Mouse (Mus musculus) adipocyte (in vitro differentiated cells): ENCODE measurements at regions not wholly inside any gene's neighbourhood (a gene's known extent, or its start where the extent isn't known, plus 50 kb on each side); places are given as distances from the start of the nearest gene placed in this dataset.

Experiments
- DNase-seq: peaks from one replicate; pipeline ENCODE4 v3.0.0-alpha.2; 2016; ENCODE audit warnings: low spot score

DNA sequence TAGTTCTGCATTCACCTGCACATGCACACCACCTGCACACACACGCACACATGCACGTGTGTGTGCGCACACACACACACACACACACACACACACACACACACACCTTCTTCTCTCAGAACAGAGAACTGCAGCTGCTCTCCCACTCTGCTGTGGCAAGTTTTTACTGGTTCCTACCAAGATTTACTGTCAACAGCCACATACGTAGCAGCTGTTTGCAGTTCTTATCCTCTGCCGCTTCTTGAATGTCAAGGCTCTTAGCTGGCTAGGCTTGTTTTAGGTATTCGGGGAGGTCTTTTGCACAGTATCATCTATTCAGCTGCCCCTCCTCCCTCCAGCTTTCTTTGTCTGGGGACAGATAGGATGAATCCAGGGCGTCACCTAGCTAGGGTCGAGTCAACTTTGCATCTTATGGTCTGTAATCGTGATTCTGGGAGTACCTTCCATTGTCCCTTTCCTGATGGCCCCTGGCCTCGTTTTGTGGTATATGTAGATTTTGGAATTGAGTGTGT lies 64.3 kb upstream of the Ercc4 start:
- DNase-seq, result no peak

DNA sequence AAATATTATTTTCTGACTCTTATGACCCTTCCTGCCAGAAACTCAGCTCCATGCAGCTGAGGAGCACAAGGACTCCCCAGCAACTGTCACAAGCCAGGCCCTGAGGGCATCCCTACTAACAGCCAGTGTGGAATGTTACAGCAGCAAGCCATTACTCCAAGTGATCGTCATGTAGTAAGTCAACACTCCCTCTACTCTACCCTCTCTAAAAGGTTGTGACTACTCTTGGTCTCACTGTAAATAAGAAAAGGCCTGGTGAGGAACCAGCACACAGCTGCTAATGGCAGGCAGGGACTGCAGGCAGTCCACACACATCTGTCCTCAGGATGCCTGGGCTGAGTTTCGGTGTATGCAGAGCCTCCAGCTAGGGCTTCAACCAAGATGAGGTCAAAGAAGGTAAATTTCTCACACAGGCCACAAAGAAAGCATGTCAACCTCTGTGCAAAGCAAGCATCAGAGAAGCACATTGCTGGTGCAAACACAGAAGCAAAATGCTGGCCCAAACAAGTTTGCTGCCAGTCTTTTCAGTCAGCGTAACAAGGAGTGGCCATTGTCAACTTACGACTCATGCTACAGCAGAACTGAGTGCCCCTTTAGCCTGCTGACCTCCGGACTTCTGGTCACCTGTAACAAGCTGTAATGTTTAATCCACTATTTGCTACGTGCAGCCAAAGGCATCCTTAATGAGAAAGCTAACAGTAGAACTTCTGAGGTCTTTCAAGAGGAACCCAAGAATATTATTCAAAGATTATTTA lies 62.9 kb upstream of the Ercc4 start:
- no peak for DNase-seq

DNA sequence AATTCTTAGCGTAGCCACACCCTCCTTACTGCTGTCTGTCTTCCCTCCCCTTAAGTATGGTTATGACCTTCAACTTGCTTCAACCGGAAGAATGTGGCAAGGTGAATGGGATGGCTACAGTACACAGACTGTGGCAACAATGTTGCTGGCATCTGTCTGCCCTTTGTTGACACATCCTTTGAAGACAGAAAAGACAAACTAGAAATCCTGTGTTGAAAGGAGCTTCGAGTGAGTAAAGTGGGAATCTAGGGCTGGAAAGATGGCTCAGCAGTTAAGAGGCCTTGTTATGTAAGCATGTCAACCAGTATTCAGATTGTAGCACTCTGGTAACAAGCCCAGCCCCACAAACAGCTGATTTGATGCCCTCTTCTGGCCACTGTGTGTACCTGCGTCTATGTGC lies 60.2 kb upstream of the Ercc4 start:
- no peak for DNase-seq

DNA sequence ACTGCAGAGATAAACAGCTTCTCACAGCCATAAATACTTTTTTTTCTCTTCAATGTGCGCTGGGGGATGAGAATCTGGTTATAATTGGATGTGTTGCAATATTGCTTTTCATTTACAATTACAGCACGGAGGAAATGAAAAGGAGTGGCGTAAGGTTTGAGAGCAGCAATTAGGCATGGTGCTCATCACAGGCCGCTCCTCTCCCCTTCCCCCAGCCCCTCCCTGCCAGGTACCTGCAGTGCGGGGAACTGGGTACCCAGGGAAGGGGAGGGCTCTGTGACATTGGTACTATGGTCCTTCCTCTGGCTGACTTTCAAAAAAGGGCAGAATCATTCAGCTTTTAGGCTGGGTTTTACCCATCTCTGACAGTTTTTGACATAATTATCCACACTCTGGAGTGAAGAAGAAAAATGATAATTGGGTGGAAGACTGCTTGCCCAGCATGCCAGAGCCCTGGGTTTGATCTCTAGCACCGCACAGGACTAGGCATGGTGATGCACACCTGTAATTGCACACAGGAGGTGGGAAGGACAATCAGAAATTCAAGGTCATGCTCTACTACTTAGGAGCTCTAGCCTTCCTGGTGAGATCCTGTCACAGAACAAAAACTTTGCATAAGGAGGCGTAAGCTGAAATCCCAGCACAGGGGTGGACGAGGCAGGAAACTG lies 59.1 kb upstream of the Ercc4 start:
- no peak for DNase-seq

DNA sequence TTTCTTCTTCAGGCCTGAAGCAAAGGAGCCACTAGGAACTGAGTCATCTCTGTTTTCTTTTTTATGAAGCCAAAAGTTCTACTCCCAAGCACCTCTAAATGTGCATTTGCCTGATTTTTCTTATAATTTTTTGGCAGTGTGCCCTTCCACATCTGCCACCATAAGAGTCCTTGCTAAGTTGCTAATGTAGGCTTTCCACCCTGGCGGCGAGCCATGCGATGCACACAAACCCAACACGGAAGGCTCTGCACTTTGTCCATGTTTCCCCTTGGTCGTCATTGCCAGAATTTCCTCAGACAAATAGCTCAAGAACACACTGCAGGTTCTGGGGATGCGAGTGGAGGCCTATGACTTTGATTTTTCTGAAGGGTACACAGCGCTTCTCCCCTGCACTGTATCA lies 54.5 kb upstream of the Ercc4 start:
- no peak for DNase-seq
